Mouse (Mus musculus): ENCODE data around the gene Srd5a1. TPM values are rescaled to one million over a fixed set of nuclear protein-coding genes. Genes with fewer than 3 reads are reported as not detected.
"Not testable (repeated sequence)": the region's sequence is repeated elsewhere in the genome, so short reads cannot be mapped to it uniquely, and the experiment has no call there.

Gene Srd5a1
- polyA plus RNA-seq, 1 experiment from 2014 or later, result 31.7 TPM

- no peak overlapping the region for H3K4me2 ChIP-seq (ENCODE audit: low read length)
- no peak for DNase-seq (ENCODE audit: low spot score)
- 87% methylated on average over 4 of the region's 4 CpGs for WGBS
- no peak overlapping the region for H3K4me3 ChIP-seq (ENCODE audit: low read depth, low read length)
- H3K27me3 ChIP-seq (replicated peaks; ENCODE audit: control insufficient read depth, insufficient read depth, low read length), result no peaks in the 10 kb centered on the region
- no peak overlapping the region for H3K9ac ChIP-seq (ENCODE audit: low read length)
- H3K4me1 ChIP-seq (ENCODE audit: control insufficient read depth, insufficient read depth, low read length), result no peaks in the 10 kb centered on the region
- no peak for ATAC-seq
- H3K27ac ChIP-seq (ENCODE audit: low read depth, low read length), result no peak overlapping the region
- H3K9me3 ChIP-seq (replicated peaks; ENCODE audit: control insufficient read depth, low read length), result no peaks in the 10 kb centered on the region
- H3K36me3 ChIP-seq (ENCODE audit: control insufficient read depth, insufficient read depth, low read length), result peaks cover 43% of the 10 kb centered on the region
Measured at GRCm38 (mm10) chr13:69640541-69640940, 29.3 kb upstream of the Srd5a1 start.

GRCm38 (mm10) chr13:69640126-69640525 is 28.9 kb upstream of the Srd5a1 start:
- no peak overlapping the region for H3K9ac ChIP-seq (ENCODE audit: low read length)
- no peaks in the 10 kb centered on the region for H3K4me1 ChIP-seq (ENCODE audit: control insufficient read depth, insufficient read depth, low read length)
- H3K4me2 ChIP-seq (ENCODE audit: low read length), result no peak overlapping the region
- no peak overlapping the region for H3K27ac ChIP-seq (ENCODE audit: low read depth, low read length)
- ATAC-seq (no peak), DNase-seq (ENCODE audit: low spot score) (no peak)
- H3K36me3 ChIP-seq (ENCODE audit: control insufficient read depth, insufficient read depth, low read length), result peaks cover 47% of the 10 kb centered on the region
- WGBS, result 98% methylated on average over 4 of the region's 4 CpGs
- H3K9me3 ChIP-seq (replicated peaks; ENCODE audit: control insufficient read depth, low read length), result no peaks in the 10 kb centered on the region
- no peak overlapping the region for H3K4me3 ChIP-seq (ENCODE audit: low read depth, low read length)
- H3K27me3 ChIP-seq (replicated peaks; ENCODE audit: control insufficient read depth, insufficient read depth, low read length), result no peaks in the 10 kb centered on the region

GRCm38 (mm10) chr13:69639251-69639650 is 28.0 kb upstream of the Srd5a1 start:
- H3K4me1 ChIP-seq (ENCODE audit: control insufficient read depth, insufficient read depth, low read length), result no peaks in the 10 kb centered on the region
- H3K27me3 ChIP-seq (replicated peaks; ENCODE audit: control insufficient read depth, insufficient read depth, low read length), result no peaks in the 10 kb centered on the region
- DNase-seq (ENCODE audit: low spot score) (no peak), ATAC-seq (no peak)
- H3K27ac ChIP-seq (ENCODE audit: low read depth, low read length), result no peak overlapping the region
- no peak overlapping the region for H3K4me2 ChIP-seq (ENCODE audit: low read length)
- H3K9me3 ChIP-seq (replicated peaks; ENCODE audit: control insufficient read depth, low read length), result no peaks in the 10 kb centered on the region
- H3K4me3 ChIP-seq (ENCODE audit: low read depth, low read length), result no peak overlapping the region
- 94% methylated on average over 5 of the region's 5 CpGs for WGBS
- no peak overlapping the region for H3K9ac ChIP-seq (ENCODE audit: low read length)
- H3K36me3 ChIP-seq (ENCODE audit: control insufficient read depth, insufficient read depth, low read length), result peaks cover 56% of the 10 kb centered on the region

- DNase-seq (ENCODE audit: low spot score) (no peak), ATAC-seq (no peak)
- no peaks in the 10 kb centered on the region for H3K4me1 ChIP-seq (ENCODE audit: control insufficient read depth, insufficient read depth, low read length)
- H3K27me3 ChIP-seq (replicated peaks; ENCODE audit: control insufficient read depth, insufficient read depth, low read length), result no peaks in the 10 kb centered on the region
- no peak overlapping the region for H3K27ac ChIP-seq (ENCODE audit: low read depth, low read length)
- H3K9ac ChIP-seq (ENCODE audit: low read length), result no peak overlapping the region
- peaks cover 66% of the 10 kb centered on the region for H3K36me3 ChIP-seq (ENCODE audit: control insufficient read depth, insufficient read depth, low read length)
- 85% methylated on average over 6 of the region's 6 CpGs for WGBS
- no peak overlapping the region for H3K4me3 ChIP-seq (ENCODE audit: low read depth, low read length)
- H3K4me2 ChIP-seq (ENCODE audit: low read length), result no peak overlapping the region
- no peaks in the 10 kb centered on the region for H3K9me3 ChIP-seq (replicated peaks; ENCODE audit: control insufficient read depth, low read length)
Measured at GRCm38 (mm10) chr13:69638108-69638626, 26.9 kb upstream of the Srd5a1 start.

GRCm38 (mm10) chr13:69637657-69638056 is 26.4 kb upstream of the Srd5a1 start:
- peaks cover 71% of the 10 kb centered on the region for H3K36me3 ChIP-seq (ENCODE audit: control insufficient read depth, insufficient read depth, low read length)
- H3K27me3 ChIP-seq (replicated peaks; ENCODE audit: control insufficient read depth, insufficient read depth, low read length), result no peaks in the 10 kb centered on the region
- H3K4me1 ChIP-seq (ENCODE audit: control insufficient read depth, insufficient read depth, low read length), result no peaks in the 10 kb centered on the region
- DNase-seq (ENCODE audit: low spot score) (no peak), ATAC-seq (no peak)
- H3K4me3 ChIP-seq (ENCODE audit: low read depth, low read length), result no peak overlapping the region
- no peak overlapping the region for H3K27ac ChIP-seq (ENCODE audit: low read depth, low read length)
- no peak overlapping the region for H3K4me2 ChIP-seq (ENCODE audit: low read length)
- WGBS, result 87% methylated on average over 9 of the region's 9 CpGs
- H3K9me3 ChIP-seq (replicated peaks; ENCODE audit: control insufficient read depth, low read length), result no peaks in the 10 kb centered on the region
- H3K9ac ChIP-seq (ENCODE audit: low read length), result no peak overlapping the region

- peaks cover 79% of the 10 kb centered on the region for H3K36me3 ChIP-seq (ENCODE audit: control insufficient read depth, insufficient read depth, low read length)
- no peak overlapping the region for H3K9ac ChIP-seq (ENCODE audit: low read length)
- no peak for ATAC-seq
- no peaks in the 10 kb centered on the region for H3K9me3 ChIP-seq (replicated peaks; ENCODE audit: control insufficient read depth, low read length)
- no peak overlapping the region for H3K4me2 ChIP-seq (ENCODE audit: low read length)
- no peak overlapping the region for H3K4me3 ChIP-seq (ENCODE audit: low read depth, low read length)
- DNase-seq (ENCODE audit: low spot score), result no peak
- H3K27ac ChIP-seq (ENCODE audit: low read depth, low read length), result no peak overlapping the region
- no peaks in the 10 kb centered on the region for H3K27me3 ChIP-seq (replicated peaks; ENCODE audit: control insufficient read depth, insufficient read depth, low read length)
- no peaks in the 10 kb centered on the region for H3K4me1 ChIP-seq (ENCODE audit: control insufficient read depth, insufficient read depth, low read length)
- WGBS, result 89% methylated on average over 6 of the region's 6 CpGs
Measured at GRCm38 (mm10) chr13:69636816-69637215, 25.6 kb upstream of the Srd5a1 start.

- Histone ChIP-seq H3K4me3 (ENCODE audit: low read depth, low read length) (no peak overlapping the region), H3K27me3 (replicated peaks; ENCODE audit: control insufficient read depth, insufficient read depth, low read length) (no peaks in the 10 kb centered on the region), H3K4me2 (ENCODE audit: low read length) (no peak overlapping the region), H3K27ac (ENCODE audit: low read depth, low read length) (no peak overlapping the region), H3K36me3 (ENCODE audit: control insufficient read depth, insufficient read depth, low read length) (peaks cover 83% of the 10 kb centered on the region), H3K9me3 (replicated peaks; ENCODE audit: control insufficient read depth, low read length) (no peaks in the 10 kb centered on the region), H3K4me1 (ENCODE audit: control insufficient read depth, insufficient read depth, low read length) (no peaks in the 10 kb centered on the region), H3K9ac (ENCODE audit: low read length) (no peak overlapping the region)
- ATAC-seq (no peak), DNase-seq (ENCODE audit: low spot score) (no peak)
- 89% methylated on average over 3 of the region's 3 CpGs for WGBS
Measured at GRCm38 (mm10) chr13:69636375-69636774, 25.1 kb upstream of the Srd5a1 start.

- H3K36me3 ChIP-seq (ENCODE audit: control insufficient read depth, insufficient read depth, low read length), result peaks cover 88% of the 10 kb centered on the region
- H3K27me3 ChIP-seq (replicated peaks; ENCODE audit: control insufficient read depth, insufficient read depth, low read length); DNase-seq (ENCODE audit: low spot score); H3K4me3 ChIP-seq (ENCODE audit: low read depth, low read length); H3K4me2 ChIP-seq (ENCODE audit: low read length); H3K27ac ChIP-seq (ENCODE audit: low read depth, low read length); H3K4me1 ChIP-seq (ENCODE audit: control insufficient read depth, insufficient read depth, low read length); H3K9ac ChIP-seq (ENCODE audit: low read length); H3K9me3 ChIP-seq (replicated peaks; ENCODE audit: control insufficient read depth, low read length); ATAC-seq: not testable (repeated sequence)
- 90% methylated on average over 7 of the region's 7 CpGs for WGBS
Measured at GRCm38 (mm10) chr13:69635836-69636235, 24.6 kb upstream of the Srd5a1 start.

GRCm38 (mm10) chr13:69633988-69634387 is 22.7 kb upstream of the Srd5a1 start:
- no peaks in the 10 kb centered on the region for H3K27me3 ChIP-seq (replicated peaks; ENCODE audit: control insufficient read depth, insufficient read depth, low read length)
- no peak for ATAC-seq
- 95% methylated on average over 2 of the region's 2 CpGs for WGBS
- H3K4me1 ChIP-seq (ENCODE audit: control insufficient read depth, insufficient read depth, low read length), result no peaks in the 10 kb centered on the region
- no peak overlapping the region for H3K27ac ChIP-seq (ENCODE audit: low read depth, low read length)
- no peak overlapping the region for H3K9ac ChIP-seq (ENCODE audit: low read length)
- peaks cover 90% of the 10 kb centered on the region for H3K36me3 ChIP-seq (ENCODE audit: control insufficient read depth, insufficient read depth, low read length)
- H3K9me3 ChIP-seq (replicated peaks; ENCODE audit: control insufficient read depth, low read length), result no peaks in the 10 kb centered on the region
- no peak overlapping the region for H3K4me3 ChIP-seq (ENCODE audit: low read depth, low read length)
- no peak for DNase-seq (ENCODE audit: low spot score)
- H3K4me2 ChIP-seq (ENCODE audit: low read length), result no peak overlapping the region

All from forebrain, embryonic 14.5 days (tissue).